Mouse (Mus musculus) kidney, embryonic 16.5 days (tissue): ENCODE measurements around the gene Vmn2r89. TPM values are rescaled to one million over a fixed set of nuclear protein-coding genes. Genes with fewer than 3 reads are reported as not detected.
"Not testable (repeated sequence)": the region's sequence is repeated elsewhere in the genome, so short reads cannot be mapped to it uniquely, and the experiment has no call there.

Experiments
- ATAC-seq: fragments of 200-750 bp; cut with Nextera tagmentation; 2 replicates; pipeline ENCODE4 v1.8.0; 2017; ENCODE audit warnings: moderate TSS enrichment; ENCODE audit not compliant: low FRiP score, low TSS enrichment
- H3K27ac ChIP-seq: fragments of 300-500 bp; sonication (generic); 2 replicates; pipeline ENCODE4 v1.5.1; 2014; ENCODE audit warnings: low read length
- H3K27me3 ChIP-seq: fragments of 300-500 bp; sonication (generic); 2 replicates; pipeline ENCODE4 v1.6.1; 2014; ENCODE audit warnings: low read length, control low read depth, mixed read lengths; ENCODE audit not compliant: insufficient read depth
- H3K36me3 ChIP-seq: fragments of 300-500 bp; sonication (generic); 2 replicates; pipeline ENCODE4 v1.6.1; 2014; ENCODE audit warnings: low read length, control low read depth, mixed read lengths; ENCODE audit not compliant: insufficient read depth
- H3K4me1 ChIP-seq: fragments of 300-500 bp; sonication (generic); 2 replicates; pipeline ENCODE4 v1.6.1; 2014; ENCODE audit warnings: low read length, control low read depth, mixed read lengths; ENCODE audit not compliant: insufficient read depth
- H3K4me2 ChIP-seq: fragments of 300-500 bp; sonication (generic); replicated peaks from 2 replicates; pipeline ENCODE4 v1.6.1; 2014; ENCODE audit warnings: low read depth, low read length
- H3K4me3 ChIP-seq: fragments of 300-500 bp; sonication (generic); 2 replicates; pipeline ENCODE4 v1.5.1; 2014; ENCODE audit warnings: mild to moderate bottlenecking, low read length
- H3K9ac ChIP-seq: fragments of 300-500 bp; sonication (generic); replicated peaks from 2 replicates; pipeline ENCODE4 v1.6.1; 2014; ENCODE audit warnings: low read length
- H3K9me3 ChIP-seq: fragments of 300-500 bp; sonication (generic); 2 replicates; pipeline ENCODE4 v1.6.1; 2016; ENCODE audit warnings: low read length, control low read depth
- WGBS: fragments of 180-500 bp; shearing (Covaris S2); extraction: QIAGEN DNeasy Blood & Tissue Kit; methylation state at CpG from one replicate; pipeline ENCODE4 v1.1.7; 2014; 5-methylcytosine and 5-hydroxymethylcytosine counted together
- polyA plus RNA-seq: library from polyadenylated mRNA; unstranded; fragments of >200 nt; fragmentation: Nextera tagmentation; extraction: Ambion mirVana; gene quantifications from 2 replicates; pipeline ENCODE4 v1.2.1, GENCODE M21; 2015

Gene Vmn2r89
- polyA plus RNA-seq = not detected in 2 replicates

DNA sequence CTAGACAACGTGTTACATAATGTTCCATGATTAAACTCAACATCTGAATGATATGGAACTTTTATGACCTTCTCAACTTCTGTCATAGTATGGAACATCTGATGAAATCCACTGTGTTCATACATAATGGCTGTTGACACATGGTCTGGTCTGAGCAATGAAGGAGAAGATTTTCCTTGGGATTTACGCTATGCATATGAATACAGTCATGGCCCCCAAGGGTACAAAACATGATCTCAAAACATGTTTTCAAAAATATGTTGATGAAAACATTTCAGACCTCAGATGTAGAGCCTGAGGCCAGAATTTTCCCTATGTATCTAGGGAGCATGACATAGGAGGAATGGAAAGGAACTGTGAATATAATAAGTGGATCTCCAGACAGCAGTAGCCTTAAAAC lies at the start of gene Vmn2r89:
TSS of gene Vmn2r89 (plus strand) at position 301 of the 400 bp plus-strand sequence.
- ATAC-seq = not testable (repeated sequence)

DNA sequence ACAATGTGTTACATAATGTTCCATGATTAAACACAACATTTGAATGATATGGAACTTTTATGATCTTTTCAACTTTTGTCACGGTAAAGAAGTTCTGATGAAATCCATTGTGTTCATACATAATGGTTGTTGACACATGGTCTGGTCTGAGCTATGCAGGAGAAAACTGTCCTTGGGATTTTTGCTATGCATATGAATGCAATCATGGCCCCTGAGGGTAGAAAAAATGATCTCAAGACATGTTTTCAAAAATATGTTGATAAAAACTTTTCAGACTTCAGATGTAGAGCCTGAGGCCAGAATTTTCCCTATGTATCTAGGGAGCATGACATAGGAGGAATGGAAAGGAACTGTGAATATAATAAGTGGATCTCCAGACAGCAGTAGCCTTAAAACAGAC lies 41.1 kb upstream of the Vmn2r89 start, which contains the start of gene Vmn2r88:
TSS of gene Vmn2r88 (plus strand) at position 301 of the 400 bp plus-strand sequence.
- no peak within 1 kb of the TSS for H3K9ac ChIP-seq
- H3K9me3 ChIP-seq = no peaks in the 10 kb centered on the region
- WGBS = 81% methylated on average over 1 of the region's 1 CpGs
- H3K4me3 ChIP-seq = no peak within 1 kb of the TSS
- no peaks in the 10 kb centered on the region for H3K27me3 ChIP-seq
- no peak within 1 kb of the TSS for H3K27ac ChIP-seq
- no peaks in the 10 kb centered on the region for H3K4me1 ChIP-seq
- ATAC-seq = no peak
- H3K4me2 ChIP-seq = no peak within 1 kb of the TSS
- no peaks in the 10 kb centered on the region for H3K36me3 ChIP-seq

More for the DNA sequence above, at the start of gene Vmn2r89:
- WGBS = 77% methylated on average over 2 of the region's 2 CpGs
- H3K4me1 ChIP-seq, H3K27ac ChIP-seq, H3K9me3 ChIP-seq, H3K4me3 ChIP-seq, H3K36me3 ChIP-seq, H3K4me2 ChIP-seq, H3K9ac ChIP-seq, H3K27me3 ChIP-seq: not testable (repeated sequence)

GRCm38 (mm10) chr14:51423885-51424284 lies 27.8 kb upstream of the Vmn2r89 start:
- Histone ChIP-seq H3K9ac (no peak overlapping the region), H3K4me1 (no peaks in the 10 kb centered on the region), H3K4me3 (no peak overlapping the region), H3K27me3 (no peaks in the 10 kb centered on the region), H3K36me3 (no peaks in the 10 kb centered on the region), H3K9me3 (no peaks in the 10 kb centered on the region), H3K4me2 (no peak overlapping the region), H3K27ac (no peak overlapping the region)
- ATAC-seq = no peak
- 51% methylated on average over 2 of the region's 2 CpGs for WGBS

DNA sequence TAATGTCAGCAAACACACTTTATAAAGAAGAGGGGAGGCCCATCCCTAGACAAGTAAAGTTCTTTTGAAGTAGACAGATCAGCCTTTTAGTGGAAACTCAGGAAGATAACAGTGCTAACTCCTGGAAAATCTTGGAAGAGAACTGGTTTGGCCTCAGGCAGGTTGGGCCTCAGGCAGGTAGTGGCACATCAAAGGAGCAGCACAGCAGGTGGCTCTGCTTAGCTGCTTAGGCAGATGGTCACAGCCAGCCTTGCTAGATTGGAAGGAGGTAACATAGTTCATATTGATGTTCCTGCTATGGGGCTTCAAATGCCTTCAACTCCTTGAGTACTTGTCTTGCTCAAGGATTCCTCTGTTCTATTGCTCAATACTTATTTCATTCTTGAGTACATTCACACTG lies 21.5 kb upstream of the Vmn2r89 start:
- not testable (repeated sequence) for H3K9ac ChIP-seq, H3K36me3 ChIP-seq, H3K27me3 ChIP-seq, H3K4me2 ChIP-seq, H3K27ac ChIP-seq, H3K4me1 ChIP-seq, H3K9me3 ChIP-seq, ATAC-seq, H3K4me3 ChIP-seq

GRCm38 (mm10) chr14:51434546-51434945 lies 17.1 kb upstream of the Vmn2r89 start:
- Histone ChIP-seq H3K27me3 (no peaks in the 10 kb centered on the region), H3K4me1 (no peaks in the 10 kb centered on the region), H3K27ac (no peak overlapping the region), H3K4me3 (no peak overlapping the region), H3K9me3 (peaks cover 20% of the 10 kb centered on the region), H3K36me3 (no peaks in the 10 kb centered on the region), H3K9ac (no peak overlapping the region), H3K4me2 (no peak overlapping the region)
- 91% methylated on average over 16 of the region's 16 CpGs for WGBS
- ATAC-seq = peak; percentile 42; the same call in 1 of the 2 replicates

- Histone ChIP-seq H3K27ac (no peak overlapping the region), H3K9ac (no peak overlapping the region), H3K9me3 (peaks cover 20% of the 10 kb centered on the region), H3K36me3 (no peaks in the 10 kb centered on the region), H3K4me2 (no peak overlapping the region), H3K27me3 (no peaks in the 10 kb centered on the region), H3K4me1 (no peaks in the 10 kb centered on the region), H3K4me3 (no peak overlapping the region)
- 97% methylated on average over 26 of the region's 26 CpGs for WGBS
- 0 out of 2 replicates have a peak, but pooled peaks have one; percentile 27 for ATAC-seq
These were observed 16.6 kb upstream of the Vmn2r89 start for GRCm38 (mm10) chr14:51435020-51435419.

DNA sequence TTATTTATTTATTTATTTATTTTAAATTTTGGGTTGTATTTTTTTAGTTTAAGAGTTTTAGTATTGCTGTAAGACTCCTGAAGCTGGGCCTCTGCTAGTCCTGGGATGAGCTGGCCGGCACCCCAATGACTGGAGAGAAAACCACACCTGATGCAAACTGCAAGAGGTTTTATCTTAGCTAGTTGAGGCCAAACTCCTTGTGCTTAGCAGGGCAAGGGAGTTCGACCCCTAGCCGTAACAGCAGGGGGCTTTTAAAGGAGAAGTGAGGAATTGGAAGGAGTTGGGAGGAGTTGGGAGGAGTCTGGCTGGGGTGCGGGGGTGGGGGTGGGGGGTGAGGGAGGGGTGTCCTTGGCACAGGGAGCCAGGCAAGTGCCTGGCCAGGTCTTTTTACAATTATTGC lies 12.7 kb upstream of the Vmn2r89 start:
- Histone ChIP-seq H3K27me3 (no peaks in the 10 kb centered on the region), H3K4me3 (no peak overlapping the region), H3K36me3 (no peaks in the 10 kb centered on the region), H3K9ac (no peak overlapping the region), H3K9me3 (peaks cover 20% of the 10 kb centered on the region), H3K4me2 (no peak overlapping the region), H3K27ac (no peak overlapping the region), H3K4me1 (no peaks in the 10 kb centered on the region)
- ATAC-seq = no peak
- WGBS = 86% methylated on average over 4 of the region's 4 CpGs

GRCm38 (mm10) chr14:51480278-51480677 lies 28.6 kb downstream of the Vmn2r89 start:
- H3K4me2 ChIP-seq, ATAC-seq, H3K9me3 ChIP-seq, H3K27me3 ChIP-seq, H3K27ac ChIP-seq, H3K36me3 ChIP-seq, H3K4me3 ChIP-seq, H3K4me1 ChIP-seq, H3K9ac ChIP-seq: not testable (repeated sequence)
- WGBS = 91% methylated on average over 10 of the region's 10 CpGs

- H3K4me1 ChIP-seq, H3K9me3 ChIP-seq, H3K27ac ChIP-seq, H3K9ac ChIP-seq, ATAC-seq, H3K27me3 ChIP-seq, H3K36me3 ChIP-seq: not testable (repeated sequence)
- Histone ChIP-seq H3K4me2 (peak overlapping the region; percentile 31), H3K4me3 (peak overlapping the region; percentile 25)
- 57% methylated on average over 12 of the region's 12 CpGs for WGBS
These were observed 29.8 kb downstream of the Vmn2r89 start for GRCm38 (mm10) chr14:51481332-51482015.

GRCm38 (mm10) chr14:51482051-51482715 lies 30.5 kb downstream of the Vmn2r89 start:
- Histone ChIP-seq H3K27ac (no peak overlapping the region), H3K4me3 (peak overlapping the region; percentile 25), H3K9ac (no peak overlapping the region), H3K4me1 (no peaks in the 10 kb centered on the region), H3K27me3 (no peaks in the 10 kb centered on the region), H3K4me2 (peak overlapping the region; percentile 31), H3K9me3 (no peaks in the 10 kb centered on the region), H3K36me3 (no peaks in the 10 kb centered on the region)
- ATAC-seq = no peak
- 44% methylated on average over 5 of the region's 5 CpGs for WGBS
